Mouse (Mus musculus): ENCODE results near the gene Cgnl1. TPM values are rescaled to one million over a fixed set of nuclear protein-coding genes. Genes with fewer than 3 reads are reported as not detected.

Gene Cgnl1
- total and polyA plus RNA-seq, 2 experiments, result 16.3 to 25.0 TPM

GRCm38 (mm10) chr9:71666432-71666831, 105.0 kb downstream of the Cgnl1 start:
- 94% methylated on average over 6 of the region's 6 CpGs for WGBS

GRCm38 (mm10) chr9:71665493-71665892, 105.9 kb downstream of the Cgnl1 start:
- H3K79me2 ChIP-seq (ENCODE audit: control insufficient read depth, insufficient read depth, low read length), result peaks cover 12% of the 10 kb centered on the region
- H3K27ac ChIP-seq (replicated peaks; ENCODE audit: insufficient read depth, low read depth, low read length), result no peak overlapping the region
- no peak for DNase-seq (ENCODE audit: extremely low read depth, low read depth, low spot score)
- peaks cover 20% of the 10 kb centered on the region for H3K4me1 ChIP-seq (ENCODE audit: control insufficient read depth, insufficient read depth, low read length)
- H3K9ac ChIP-seq (ENCODE audit: low read depth, low read length), result no peak overlapping the region
- 85% methylated on average over 3 of the region's 3 CpGs for WGBS
- H3K36me3 ChIP-seq (ENCODE audit: control insufficient read depth, insufficient read depth, low read length), result no peaks in the 10 kb centered on the region
- no peaks in the 10 kb centered on the region for H3K27me3 ChIP-seq (ENCODE audit: control insufficient read depth, insufficient read depth, low read length)
- no peak for TF ChIP-seq CTCF (IDR thresholded peaks at IDR 0.05; ENCODE audit: low read depth, low read length)
- no peak for TF ChIP-seq POLR2A (IDR thresholded peaks at IDR 0.05; ENCODE audit: extremely low read depth, insufficient read depth, low read length)
- no peak overlapping the region for H3K4me3 ChIP-seq (ENCODE audit: insufficient read depth, low read depth, low read length)

More at GRCm38 (mm10) chr9:71666432-71666831, 105.0 kb downstream of the Cgnl1 start:
- Histone ChIP-seq H3K4me1 (ENCODE audit: control insufficient read depth, insufficient read depth, low read length) (peaks cover 23% of the 10 kb centered on the region), H3K9ac (ENCODE audit: low read depth, low read length) (no peak overlapping the region), H3K79me2 (ENCODE audit: control insufficient read depth, insufficient read depth, low read length) (peaks cover 12% of the 10 kb centered on the region), H3K36me3 (ENCODE audit: control insufficient read depth, insufficient read depth, low read length) (no peaks in the 10 kb centered on the region), H3K27me3 (ENCODE audit: control insufficient read depth, insufficient read depth, low read length) (no peaks in the 10 kb centered on the region), H3K4me3 (ENCODE audit: insufficient read depth, low read depth, low read length) (no peak overlapping the region), H3K27ac (replicated peaks; ENCODE audit: insufficient read depth, low read depth, low read length) (no peak overlapping the region)
- no peak for DNase-seq (ENCODE audit: extremely low read depth, low read depth, low spot score)
- TF ChIP-seq POLR2A (IDR thresholded peaks at IDR 0.05; ENCODE audit: extremely low read depth, insufficient read depth, low read length) (no peak), CTCF (IDR thresholded peaks at IDR 0.05; ENCODE audit: low read depth, low read length) (no peak)

GRCm38 (mm10) chr9:71664855-71665254, 106.5 kb downstream of the Cgnl1 start:
- no peaks in the 10 kb centered on the region for H3K36me3 ChIP-seq (ENCODE audit: control insufficient read depth, insufficient read depth, low read length)
- peaks cover 23% of the 10 kb centered on the region for H3K4me1 ChIP-seq (ENCODE audit: control insufficient read depth, insufficient read depth, low read length)
- H3K9ac ChIP-seq (ENCODE audit: low read depth, low read length), result no peak overlapping the region
- TF ChIP-seq POLR2A (IDR thresholded peaks at IDR 0.05; ENCODE audit: extremely low read depth, insufficient read depth, low read length) (no peak), CTCF (IDR thresholded peaks at IDR 0.05; ENCODE audit: low read depth, low read length) (no peak)
- WGBS, result 94% methylated on average over 3 of the region's 3 CpGs
- H3K79me2 ChIP-seq (ENCODE audit: control insufficient read depth, insufficient read depth, low read length), result peaks cover 13% of the 10 kb centered on the region
- H3K27ac ChIP-seq (replicated peaks; ENCODE audit: insufficient read depth, low read depth, low read length), result no peak overlapping the region
- DNase-seq (ENCODE audit: extremely low read depth, low read depth, low spot score), result no peak
- no peak overlapping the region for H3K4me3 ChIP-seq (ENCODE audit: insufficient read depth, low read depth, low read length)
- H3K27me3 ChIP-seq (ENCODE audit: control insufficient read depth, insufficient read depth, low read length), result no peaks in the 10 kb centered on the region

GRCm38 (mm10) chr9:71663421-71664217, 107.8 kb downstream of the Cgnl1 start:
- H3K79me2 ChIP-seq (ENCODE audit: control insufficient read depth, insufficient read depth, low read length), result peaks cover 7% of the 10 kb centered on the region; the same call in 1 of the 2 replicates
- H3K36me3 ChIP-seq (ENCODE audit: control insufficient read depth, insufficient read depth, low read length), result no peaks in the 10 kb centered on the region
- H3K4me3 ChIP-seq (ENCODE audit: insufficient read depth, low read depth, low read length), result no peak overlapping the region
- DNase-seq (ENCODE audit: extremely low read depth, low read depth, low spot score), result peak; percentile 80
- H3K9ac ChIP-seq (ENCODE audit: low read depth, low read length), result no peak overlapping the region
- H3K27me3 ChIP-seq (ENCODE audit: control insufficient read depth, insufficient read depth, low read length), result no peaks in the 10 kb centered on the region
- 28% methylated on average over 11 of the region's 11 CpGs for WGBS
- H3K4me1 ChIP-seq (ENCODE audit: control insufficient read depth, insufficient read depth, low read length), result peaks cover 26% of the 10 kb centered on the region
- H3K27ac ChIP-seq (replicated peaks; ENCODE audit: insufficient read depth, low read depth, low read length), result peak overlapping the region; percentile 39
- no peak for TF ChIP-seq CTCF (IDR thresholded peaks at IDR 0.05; ENCODE audit: low read depth, low read length)
- TF ChIP-seq POLR2A (IDR thresholded peaks at IDR 0.05; ENCODE audit: extremely low read depth, insufficient read depth, low read length), result no peak

GRCm38 (mm10) chr9:71660540-71660939, 110.9 kb downstream of the Cgnl1 start:
- no peak overlapping the region for H3K9ac ChIP-seq (ENCODE audit: low read depth, low read length)
- H3K36me3 ChIP-seq (ENCODE audit: control insufficient read depth, insufficient read depth, low read length), result peaks cover 5% of the 10 kb centered on the region
- H3K4me3 ChIP-seq (ENCODE audit: insufficient read depth, low read depth, low read length), result no peak overlapping the region
- H3K4me1 ChIP-seq (ENCODE audit: control insufficient read depth, insufficient read depth, low read length), result peaks cover 23% of the 10 kb centered on the region
- peak; percentile 35 for DNase-seq (ENCODE audit: extremely low read depth, low read depth, low spot score)
- H3K27ac ChIP-seq (replicated peaks; ENCODE audit: insufficient read depth, low read depth, low read length), result no peak overlapping the region
- 32% methylated on average over 9 of the region's 9 CpGs for WGBS
- TF ChIP-seq POLR2A (IDR thresholded peaks at IDR 0.05; ENCODE audit: extremely low read depth, insufficient read depth, low read length) (no peak), CTCF (IDR thresholded peaks at IDR 0.05; ENCODE audit: low read depth, low read length) (no peak)
- no peaks in the 10 kb centered on the region for H3K27me3 ChIP-seq (ENCODE audit: control insufficient read depth, insufficient read depth, low read length)
- H3K79me2 ChIP-seq (ENCODE audit: control insufficient read depth, insufficient read depth, low read length), result 0 out of 2 replicates have a peak, but pooled peaks cover 3% of the 10 kb centered on the region

DNA sequence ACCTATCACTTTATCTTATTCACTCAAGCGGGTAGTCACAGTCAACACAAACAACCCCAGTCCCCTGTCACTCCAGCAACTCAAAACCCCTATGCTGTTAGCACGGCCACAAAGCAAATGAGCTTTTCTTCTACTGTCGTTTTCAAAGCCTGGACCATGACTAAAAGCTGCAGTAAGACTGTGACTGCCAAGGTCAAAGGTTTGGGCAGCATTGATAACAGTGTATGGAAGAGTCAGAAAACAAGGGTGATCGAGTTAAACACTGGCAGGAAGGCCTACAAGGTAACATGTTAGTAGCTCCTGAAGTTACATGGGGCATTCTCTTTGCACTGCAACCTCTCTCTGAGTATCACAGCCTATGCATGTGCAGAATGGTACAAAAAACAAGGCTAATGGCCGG, 111.7 kb downstream of the Cgnl1 start:
- peaks cover 23% of the 10 kb centered on the region for H3K4me1 ChIP-seq (ENCODE audit: control insufficient read depth, insufficient read depth, low read length)
- H3K27me3 ChIP-seq (ENCODE audit: control insufficient read depth, insufficient read depth, low read length), result no peaks in the 10 kb centered on the region
- WGBS, result 46% methylated on average over 5 of the region's 5 CpGs
- peaks cover 10% of the 10 kb centered on the region for H3K36me3 ChIP-seq (ENCODE audit: control insufficient read depth, insufficient read depth, low read length)
- no peak overlapping the region for H3K9ac ChIP-seq (ENCODE audit: low read depth, low read length)
- H3K27ac ChIP-seq (replicated peaks; ENCODE audit: insufficient read depth, low read depth, low read length), result no peak overlapping the region
- DNase-seq (ENCODE audit: extremely low read depth, low read depth, low spot score), result peak; percentile 66
- TF ChIP-seq CTCF (IDR thresholded peaks at IDR 0.05; ENCODE audit: low read depth, low read length) (no peak), POLR2A (IDR thresholded peaks at IDR 0.05; ENCODE audit: extremely low read depth, insufficient read depth, low read length) (no peak)
- H3K79me2 ChIP-seq (ENCODE audit: control insufficient read depth, insufficient read depth, low read length), result 0 out of 2 replicates have a peak, but pooled peaks cover 3% of the 10 kb centered on the region
- no peak overlapping the region for H3K4me3 ChIP-seq (ENCODE audit: insufficient read depth, low read depth, low read length)
